Mouse (Mus musculus) gastrocnemius, postnatal 14 days (tissue): Measurements from ENCODE around the gene Cftr. TPM values are rescaled to one million over a fixed set of nuclear protein-coding genes. Genes with fewer than 3 reads are reported as not detected.

Experiments
- DNase-seq: peaks from one replicate; pipeline ENCODE4 v3.0.0; 2021; ENCODE audit warnings: mixed read lengths
- intact Hi-C: fragments of 180-260 bp; cut with DNase I; formaldehyde crosslinking; loops from one replicate; pipeline ENCODE4 v1.15.1; 2025; ENCODE audit warnings: low total_unique reads
- long read RNA-seq, 2 experiments: library from polyadenylated mRNA; stranded (forward); transcript quantifications; one replicate each; pipeline ENCODE4 v2.0.0; 2021
- total RNA-seq, 2 experiments: library from RNA; stranded (reverse); gene quantifications; 2 replicates each; pipeline ENCODE4 v1.2.3; 2021

The Cftr gene
- not detected for total RNA-seq
- long read RNA-seq, experiment 1: 0 reads
- long read RNA-seq, experiment 2: 0 reads

GRCm38 (mm10) chr6:18170311-18170922 lies at the start of gene Cftr:
Gene Cftr, plus strand, starts transcription at chr6:18170687.
- DNase-seq: no peak
- intact Hi-C loops: no loop called here

- intact Hi-C loops: no loop called here
- no peak for DNase-seq
Measured at GRCm38 (mm10) chr6:18127206-18127983, 43.1 kb upstream of the Cftr start.

DNA sequence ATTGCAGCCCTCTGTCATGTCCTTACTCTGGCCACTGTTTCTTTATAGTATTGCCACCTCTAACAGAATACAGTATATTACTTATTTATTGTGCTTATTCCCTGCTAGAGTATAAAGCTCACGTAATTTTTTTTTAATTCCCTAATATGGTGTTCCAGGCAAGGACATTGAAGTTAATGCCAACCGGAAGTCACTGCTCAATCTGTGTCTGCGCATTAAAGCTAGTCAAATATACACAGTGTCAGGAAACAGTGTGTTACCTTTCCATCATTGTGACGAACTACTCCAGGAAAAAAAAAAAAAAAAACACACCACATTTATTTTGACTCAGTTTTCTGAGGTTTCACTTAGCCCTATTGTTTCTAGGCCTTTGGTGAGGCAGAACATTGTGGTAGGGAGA lies 42.4 kb upstream of the Cftr start:
- intact Hi-C loops: no loop called here
- DNase-seq: no peak

DNA sequence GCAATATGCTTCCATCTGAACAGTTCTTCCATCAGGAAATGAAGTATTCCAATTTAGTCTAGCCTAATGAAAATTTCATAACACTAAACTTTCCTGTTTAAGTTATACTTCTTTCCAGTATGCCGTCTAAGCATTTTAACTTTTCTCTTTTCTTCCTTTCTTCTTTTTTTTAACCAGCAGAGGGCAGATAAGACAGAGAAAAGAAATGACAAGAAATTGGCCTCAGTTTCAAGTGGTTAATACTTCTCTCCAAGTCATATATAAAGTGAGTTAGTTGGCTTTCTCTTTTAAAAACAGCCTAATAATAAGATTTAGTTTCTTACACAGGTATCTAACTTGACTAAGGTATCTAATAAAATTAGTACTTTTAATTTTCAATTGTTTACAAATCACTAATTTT lies 35.2 kb upstream of the Cftr start:
- DNase-seq: no peak
- intact Hi-C loops: no loop called here

DNA sequence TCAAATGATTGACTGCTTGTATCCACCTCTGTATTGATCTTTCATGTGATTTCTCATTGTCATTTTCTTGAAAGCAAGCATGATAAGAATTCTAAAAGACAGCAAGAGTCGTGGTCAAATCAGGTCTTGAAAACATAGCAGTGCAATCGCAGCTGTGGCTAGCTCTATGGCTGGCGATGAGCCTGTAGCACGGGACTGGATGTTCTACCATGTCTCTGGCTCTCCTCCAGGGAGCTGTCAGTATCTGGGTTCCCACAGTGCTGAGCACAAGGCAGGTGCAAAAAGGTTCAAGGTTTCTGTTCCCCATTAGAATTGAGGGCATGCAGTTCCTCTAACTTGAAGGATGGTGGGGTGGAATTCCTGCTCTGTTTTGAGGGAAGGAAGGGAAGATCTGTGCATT lies 17.5 kb upstream of the Cftr start:
- intact Hi-C loops: no loop called here
- DNase-seq: no peak

- intact Hi-C loops: no loop called here
- no peak for DNase-seq
Measured at GRCm38 (mm10) chr6:18169618-18170017, 869 bp upstream of the Cftr start.

DNA sequence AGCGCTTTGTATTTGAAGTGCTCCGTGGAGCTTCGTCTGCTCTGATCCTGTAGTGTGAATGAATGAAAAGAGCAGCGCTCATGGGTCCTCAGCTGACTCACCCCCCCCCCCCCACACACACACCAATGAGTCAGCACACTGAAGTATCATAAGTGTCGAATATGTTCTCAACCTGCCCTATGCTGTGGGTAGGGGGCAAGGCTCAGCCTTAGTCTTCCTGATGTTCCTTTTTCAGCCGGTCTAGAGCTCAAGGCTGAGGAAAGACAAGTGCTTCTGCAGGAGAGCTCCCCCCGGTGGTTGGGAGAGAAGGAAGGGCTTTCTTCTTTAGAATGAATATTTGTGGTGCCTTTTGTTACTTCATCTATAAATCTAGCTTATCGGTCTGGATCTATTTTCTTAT lies 1.1 kb downstream of the Cftr start:
- intact Hi-C loops: no loop called here
- no peak for DNase-seq

DNA sequence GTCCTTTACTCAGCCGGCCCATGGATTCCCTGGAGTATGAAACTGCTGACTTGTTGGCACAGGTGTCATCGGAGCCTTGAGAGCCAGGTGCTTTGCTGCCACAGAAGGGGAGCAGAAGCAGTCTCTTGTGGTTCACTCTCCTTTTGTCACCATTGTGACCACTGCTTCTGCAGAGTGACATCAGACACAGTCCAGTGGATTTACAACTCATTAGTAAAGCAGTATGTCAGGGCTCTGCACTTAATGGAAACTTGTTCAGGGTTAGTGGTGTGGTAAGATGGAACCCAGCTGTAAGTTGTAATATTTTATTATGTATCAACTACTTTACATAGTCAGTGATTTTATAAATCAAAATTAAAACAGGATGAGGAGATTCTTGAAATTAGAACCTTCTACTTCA lies 7.0 kb downstream of the Cftr start:
- DNase-seq: no peak
- intact Hi-C loops: no loop called here

DNA sequence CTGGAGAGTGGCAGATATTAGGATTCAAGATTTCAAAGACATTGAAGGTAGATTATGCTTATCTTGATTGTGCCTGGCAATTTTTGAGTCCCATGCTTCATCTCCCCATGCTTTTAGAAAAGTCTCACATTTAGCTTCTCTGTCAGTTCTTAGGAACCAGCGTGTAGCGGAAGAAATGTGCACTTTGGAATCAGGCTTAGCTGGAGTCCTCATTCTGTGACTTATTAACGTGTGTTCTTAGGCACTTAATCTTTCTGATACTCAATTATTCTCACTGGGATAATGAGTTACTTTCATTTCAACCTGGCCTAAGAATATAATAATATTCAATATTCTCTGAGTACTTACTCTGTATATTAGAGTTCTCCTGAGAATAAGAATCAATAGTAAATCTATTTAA lies 10.2 kb downstream of the Cftr start:
- intact Hi-C loops: no loop called here
- DNase-seq: no peak

DNA sequence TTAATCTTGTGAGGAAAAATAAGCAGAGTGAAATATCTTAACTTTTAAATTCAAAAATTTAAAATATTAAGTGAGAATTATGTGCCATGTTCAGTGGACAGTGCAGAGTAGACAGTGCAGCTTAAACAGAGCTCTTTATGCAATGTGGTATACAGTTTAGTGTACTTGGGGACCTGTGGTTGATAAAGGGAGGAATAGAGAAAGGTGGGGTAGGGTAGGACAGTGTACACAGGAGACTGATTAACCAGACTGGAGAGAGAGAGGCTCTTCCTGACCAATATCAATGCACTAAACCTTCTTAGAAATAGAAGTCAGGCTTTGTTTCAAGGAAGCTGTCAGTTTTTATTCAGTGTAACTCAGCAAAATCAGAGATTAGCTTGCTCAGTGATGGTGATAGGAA lies 12.4 kb downstream of the Cftr start:
- DNase-seq: no peak
- intact Hi-C loops: no loop called here

GRCm38 (mm10) chr6:18220691-18221090 lies 50.2 kb downstream of the Cftr start:
- DNase-seq: no peak
- intact Hi-C loops: no loop called here

- intact Hi-C loops: no loop called here
- no peak for DNase-seq
Measured at GRCm38 (mm10) chr6:18223206-18223605, 52.7 kb downstream of the Cftr start.

- DNase-seq: no peak
- intact Hi-C loops: no loop called here
Measured at GRCm38 (mm10) chr6:18225157-18225556, 54.7 kb downstream of the Cftr start.

GRCm38 (mm10) chr6:18246495-18246894 lies 76.0 kb downstream of the Cftr start:
- intact Hi-C loops: no loop called here
- DNase-seq: no peak

GRCm38 (mm10) chr6:18247891-18248463 lies 77.5 kb downstream of the Cftr start:
- no peak for DNase-seq
- intact Hi-C loops: no loop called here

DNA sequence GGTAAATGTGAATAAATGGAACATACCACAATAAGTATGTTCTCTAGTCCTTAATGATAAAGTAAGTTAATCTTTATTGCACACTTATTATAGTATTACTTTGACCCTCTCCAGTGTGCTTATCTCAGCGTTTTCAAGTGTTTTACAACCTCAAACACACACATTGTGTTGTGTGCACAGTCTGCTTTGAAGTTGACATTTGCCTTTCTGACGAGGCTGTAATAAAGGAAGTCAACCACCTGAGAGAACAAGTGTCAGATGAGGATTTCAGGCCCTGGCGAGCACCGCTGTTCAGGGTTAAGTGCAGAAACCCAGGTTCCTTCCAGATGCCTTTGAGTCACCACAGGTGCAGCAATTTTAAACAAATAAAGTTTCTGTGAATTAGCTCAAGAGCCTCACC lies 78.0 kb downstream of the Cftr start:
- intact Hi-C loops: no loop called here
- no peak for DNase-seq

GRCm38 (mm10) chr6:18254586-18254985 lies 84.1 kb downstream of the Cftr start:
- intact Hi-C loops: no loop called here
- no peak for DNase-seq

DNA sequence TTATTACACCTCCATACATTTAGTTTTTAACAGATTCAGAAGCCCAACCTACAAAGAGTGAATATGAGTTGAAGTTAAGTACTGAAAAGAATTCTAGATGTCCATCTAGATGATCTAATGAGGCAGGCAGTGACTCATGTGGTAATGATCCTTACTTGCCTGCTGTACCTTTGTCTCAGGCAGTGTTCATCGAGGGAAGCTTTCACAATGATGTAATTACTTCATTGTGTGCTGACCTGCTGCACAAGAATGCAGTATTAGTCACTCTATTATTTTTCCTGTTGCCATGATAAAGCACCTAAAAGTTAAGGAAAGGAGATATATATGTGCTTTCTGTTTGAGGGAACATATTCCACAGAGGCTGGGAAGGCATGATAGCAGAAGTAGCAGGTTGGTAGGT lies 100.5 kb downstream of the Cftr start:
- intact Hi-C loops: no loop called here
- DNase-seq: no peak

DNA sequence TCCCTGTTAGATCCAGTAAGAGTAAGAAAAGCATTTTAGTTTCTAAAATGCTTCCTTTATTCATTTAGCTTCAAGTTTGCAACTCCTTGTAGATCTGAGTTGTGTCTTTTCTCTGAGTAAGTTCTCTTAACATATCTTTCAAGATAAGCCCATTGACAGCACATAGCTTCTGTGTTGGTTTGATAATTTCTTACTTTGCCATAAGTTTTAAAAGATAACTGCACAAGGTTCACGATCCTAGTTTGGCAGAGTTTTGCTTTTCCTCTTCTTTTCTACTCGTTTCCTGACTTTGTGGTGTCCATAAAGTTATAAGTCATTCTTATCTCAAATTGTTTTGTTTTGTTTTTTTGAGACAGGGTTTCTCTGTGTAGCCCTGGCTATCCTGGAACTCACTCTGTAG lies 130.3 kb downstream of the Cftr start:
- no peak for DNase-seq
- intact Hi-C loops: no loop called here

GRCm38 (mm10) chr6:18302105-18302504 lies 131.6 kb downstream of the Cftr start:
- intact Hi-C loops: no loop called here
- no peak for DNase-seq

DNA sequence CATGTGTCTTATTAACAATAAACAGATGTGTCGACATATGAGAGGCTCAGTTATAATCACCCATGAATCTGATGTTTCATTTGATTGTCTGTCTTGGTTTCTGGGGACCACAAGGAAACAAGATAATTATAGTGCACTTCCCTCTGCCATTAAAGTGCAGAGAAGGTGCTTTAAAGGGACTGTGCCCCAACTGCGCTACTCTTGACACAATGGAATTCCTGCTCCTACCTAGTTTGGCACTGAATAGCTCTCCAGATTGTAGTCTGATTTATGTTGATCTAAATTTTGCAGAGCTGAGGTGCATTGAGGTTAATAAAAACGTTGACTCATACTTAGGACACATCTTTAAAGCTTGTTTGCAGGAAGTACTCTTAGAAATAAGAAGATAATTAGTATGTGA lies 132.7 kb downstream of the Cftr start:
- no peak for DNase-seq
- intact Hi-C loops: no loop called here
